Mouse (Mus musculus) heart, adult 2 months (tissue): ENCODE measurements around the gene Pold4. TPM values are rescaled to one million over a fixed set of nuclear protein-coding genes. Genes with fewer than 3 reads are reported as not detected.

ENCODE experiments used
- DNase-seq, 2 experiments: peaks; one replicate each; pipeline ENCODE4 v3.0.0; 2021
- H3K27ac ChIP-seq: fragments of 200-600 bp; 2 replicates; pipeline ENCODE4 v1.8.1; 2022
- H3K27me3 ChIP-seq: fragments of 200-500 bp; 2 replicates; pipeline ENCODE4 v1.6.1; 2012; ENCODE audit warnings: mild to moderate bottlenecking, low read length, inconsistent platforms, mixed read lengths; ENCODE audit not compliant: control insufficient read depth, insufficient read depth
- H3K36me3 ChIP-seq: fragments of 200-500 bp; 2 replicates; pipeline ENCODE4 v1.6.1; 2012; ENCODE audit warnings: low read length, inconsistent platforms; ENCODE audit not compliant: control insufficient read depth, insufficient read depth
- H3K4me1 ChIP-seq: fragments of 200-500 bp; 2 replicates; pipeline ENCODE4 v1.6.1; 2011; ENCODE audit warnings: low read length; ENCODE audit not compliant: control insufficient read depth, insufficient read depth
- H3K4me3 ChIP-seq: fragments of 200-600 bp; 2 replicates; pipeline ENCODE4 v1.8.1; 2022
- H3K79me2 ChIP-seq: fragments of 200-500 bp; replicated peaks from 2 replicates; pipeline ENCODE4 v1.6.1; 2012; ENCODE audit warnings: mild to moderate bottlenecking, inconsistent platforms, low read length, moderate library complexity, mixed read lengths; ENCODE audit not compliant: control insufficient read depth, insufficient read depth
- H3K9ac ChIP-seq: fragments of 200-500 bp; 2 replicates; pipeline ENCODE4 v1.6.1; 2012; ENCODE audit warnings: low read depth, mild to moderate bottlenecking, control low read depth, inconsistent platforms, low read length, mixed read lengths
- CTCF ChIP-seq: fragments of 200-600 bp; IDR thresholded peaks from 2 replicates; pipeline ENCODE4 v1.8.1; 2022; ENCODE audit warnings: antibody characterized with exemption, mild to moderate bottlenecking, moderate library complexity
- EP300 ChIP-seq: fragments of 200-500 bp; IDR thresholded peaks from 2 replicates; pipeline ENCODE4 v1.6.1; 2011; ENCODE audit warnings: low read depth, low read length, control low read depth; ENCODE audit not compliant: insufficient read depth
- POLR2A ChIP-seq: fragments of 200-500 bp; IDR thresholded peaks from 2 replicates; pipeline ENCODE4 v1.6.1; 2011; ENCODE audit warnings: mild to moderate bottlenecking, low read depth, low read length, control low read depth; ENCODE audit not compliant: insufficient read depth
- WGBS: fragments of 180-500 bp; shearing (Covaris S2); methylation state at CpG from one replicate; pipeline ENCODE4 v1.1.7; 2018; 5-methylcytosine and 5-hydroxymethylcytosine counted together
- intact Hi-C: fragments of 180-260 bp; cut with DNase I; formaldehyde crosslinking; loops from one replicate; pipeline ENCODE4 v1.15.1; 2025
- polyA plus RNA-seq: library from polyadenylated mRNA; depleted of rRNA; stranded (reverse); fragments of >200 nt; gene quantifications from 2 replicates; pipeline ENCODE4 v1.2.3, GENCODE M21; 2012
- total RNA-seq, 2 experiments: library from RNA; stranded (reverse); gene quantifications; 2 replicates each; pipeline ENCODE4 v1.2.3; 2021

Gene Pold4
- total and polyA plus RNA-seq, 3 experiments, result 9.2 to 48.1 (median 12.0) TPM

GRCm38 (mm10) chr19:4203148-4203547 is 28.6 kb upstream of the Pold4 start:
- Histone ChIP-seq H3K9ac (no peak overlapping the region), H3K27ac (peak overlapping the region; percentile 47), H3K36me3 (no peaks in the 10 kb centered on the region), H3K4me1 (peaks cover 10% of the 10 kb centered on the region), H3K4me3 (no peak overlapping the region), H3K79me2 (no peaks in the 10 kb centered on the region), H3K27me3 (no peaks in the 10 kb centered on the region)
- intact Hi-C loops, result loop anchor here (5.0 kb wide), 2 partner anchors 76 to 106 kb away; partner anchors contain the start of genes Aip, Cdk2ap2 and Pitpnm1
- WGBS, result 55% methylated on average over 3 of the region's 3 CpGs
- no peak for DNase-seq
- TF ChIP-seq CTCF (peak; percentile 35), POLR2A (no peak), EP300 (no peak)

- Histone ChIP-seq H3K36me3 (no peaks in the 10 kb centered on the region), H3K9ac (no peak overlapping the region), H3K4me3 (no peak overlapping the region), H3K79me2 (no peaks in the 10 kb centered on the region), H3K27ac (peak overlapping the region; percentile 61), H3K4me1 (peaks cover 10% of the 10 kb centered on the region), H3K27me3 (no peaks in the 10 kb centered on the region)
- no peak for DNase-seq
- intact Hi-C loops, result loop anchor here (5.0 kb wide), 2 partner anchors 76 to 106 kb away; partner anchors contain the start of genes Aip, Cdk2ap2 and Pitpnm1
- TF ChIP-seq EP300 (no peak), POLR2A (0 out of 2 replicates have a peak, but pooled peaks have one; percentile 18)
- WGBS, result 27% methylated on average over 13 of the region's 13 CpGs
Measured at GRCm38 (mm10) chr19:4203604-4204326, 27.9 kb upstream of the Pold4 start.

GRCm38 (mm10) chr19:4204889-4205288 is 26.8 kb upstream of the Pold4 start:
- Histone ChIP-seq H3K27me3 (no peaks in the 10 kb centered on the region), H3K9ac (no peak overlapping the region), H3K79me2 (no peaks in the 10 kb centered on the region), H3K4me3 (no peak overlapping the region), H3K27ac (no peak overlapping the region), H3K4me1 (peaks cover 10% of the 10 kb centered on the region), H3K36me3 (no peaks in the 10 kb centered on the region)
- WGBS, result 70% methylated on average over 4 of the region's 4 CpGs
- DNase-seq, result no peak
- TF ChIP-seq POLR2A (no peak), CTCF (0 out of 2 replicates have a peak, but pooled peaks have one; percentile 10), EP300 (no peak)
- intact Hi-C loops, result loop anchor here (5.0 kb wide), 3 partner anchors 37 to 108 kb away; partner anchors contain the start of genes Aip, Cdk2ap2 and Pitpnm1

- DNase-seq, result peak; percentile 76 to 78
- intact Hi-C loops, result loop anchor here (1.0 to 5.0 kb wide), 3 partner anchors 21 to 100 kb away; partner anchors contain the start of gene Grk2
- H3K79me2 ChIP-seq, result no peaks in the 10 kb centered on the region
- no peak overlapping the region for H3K4me3 ChIP-seq
- 4% methylated on average over 2 of the region's 2 CpGs for WGBS
- no peak overlapping the region for H3K27ac ChIP-seq
- H3K9ac ChIP-seq, result no peak overlapping the region
- no peak for TF ChIP-seq POLR2A
- peak; percentile 98 for TF ChIP-seq EP300
- peaks cover 5% of the 10 kb centered on the region for H3K4me1 ChIP-seq
- no peaks in the 10 kb centered on the region for H3K36me3 ChIP-seq
- H3K27me3 ChIP-seq, result no peaks in the 10 kb centered on the region
Measured at GRCm38 (mm10) chr19:4206971-4207370, 24.7 kb upstream of the Pold4 start.

GRCm38 (mm10) chr19:4208563-4208962 is 23.1 kb upstream of the Pold4 start:
- Histone ChIP-seq H3K27ac (no peak overlapping the region), H3K4me1 (no peaks in the 10 kb centered on the region; the same call in 1 of the 2 replicates), H3K36me3 (no peaks in the 10 kb centered on the region), H3K79me2 (no peaks in the 10 kb centered on the region), H3K27me3 (no peaks in the 10 kb centered on the region), H3K9ac (no peak overlapping the region), H3K4me3 (no peak overlapping the region)
- no peak for DNase-seq
- 87% methylated on average over 5 of the region's 5 CpGs for WGBS
- intact Hi-C loops, result loop anchor here (5.0 kb wide), 1 partner anchor 34 kb away; no protein-coding TSS in a partner anchor
- TF ChIP-seq POLR2A (no peak), CTCF (no peak), EP300 (no peak)
